Mouse (Mus musculus) myocyte (in vitro differentiated cells): ENCODE measurements around the gene Hoxc9.

ENCODE experiments used
- CEBPB ChIP-seq: IDR thresholded peaks from 2 replicates; pipeline ENCODE4 v1.6.1; 2011; ENCODE audit warnings: mild to moderate bottlenecking, moderate library complexity; ENCODE audit not compliant: poor library complexity, insufficient read depth, severe bottlenecking
- E2F4 ChIP-seq: IDR thresholded peaks from one replicate; pipeline ENCODE4 v1.6.1; 2011; ENCODE audit warnings: mild to moderate bottlenecking, control low read depth, moderate library complexity; ENCODE audit not compliant: insufficient read depth
- MAX ChIP-seq: IDR thresholded peaks from one replicate; pipeline ENCODE4 v1.6.1; 2011; ENCODE audit warnings: low read depth, mild to moderate bottlenecking, control low read depth
- MYOD1 ChIP-seq, 3 experiments: IDR thresholded peaks; one replicate each; pipeline ENCODE4 v1.6.1; 2011; ENCODE audit warnings: control low read depth in 2 of 3, low read depth in 2 of 3, mild to moderate bottlenecking in 2 of 3, moderate library complexity in 1 of 3; ENCODE audit not compliant: insufficient read length in 2 of 3, control insufficient read depth in 1 of 3
- MYOG ChIP-seq, 3 experiments: IDR thresholded peaks; one replicate each; pipeline ENCODE4 v1.6.1; 2011; ENCODE audit warnings: control low read depth in 2 of 3, low read depth in 2 of 3, mild to moderate bottlenecking in 2 of 3; ENCODE audit not compliant: insufficient read length in 2 of 3, control insufficient read depth in 1 of 3, insufficient read depth in 1 of 3
- POLR2A ChIP-seq: IDR thresholded peaks from one replicate; pipeline ENCODE4 v1.6.1; 2011; ENCODE audit warnings: low read depth, mild to moderate bottlenecking, control low read depth, moderate library complexity; ENCODE audit not compliant: insufficient read length
- POLR2AphosphoS2 ChIP-seq: IDR thresholded peaks from one replicate; pipeline ENCODE4 v1.6.1; 2011; ENCODE audit warnings: low read depth, control low read depth; ENCODE audit not compliant: insufficient read length
- TCF12 ChIP-seq: IDR thresholded peaks from one replicate; pipeline ENCODE4 v1.6.1; 2011; ENCODE audit warnings: mild to moderate bottlenecking, control low read depth; ENCODE audit not compliant: poor library complexity, insufficient read depth, severe bottlenecking
- USF1 ChIP-seq: IDR thresholded peaks from one replicate; pipeline ENCODE4 v1.6.1; 2011; ENCODE audit warnings: low read depth, mild to moderate bottlenecking, control low read depth, moderate library complexity

GRCm38 (mm10) chr15:103013238-103013984 lies 37.2 kb downstream of the Hoxc9 start:
- no peak for TF ChIP-seq POLR2A
- TF ChIP-seq TCF12: no peak
- TF ChIP-seq MYOD1 (IDR thresholded peaks at IDR 0.05; ENCODE audit: control insufficient read depth in 1 of 3, insufficient read length in 2 of 3, low read depth in 2 of 3): no peak
- TF ChIP-seq E2F4: no peak
- peak; percentile 33 for TF ChIP-seq POLR2AphosphoS2
- no peak for TF ChIP-seq CEBPB
- TF ChIP-seq USF1: peak; percentile 60
- no peak for TF ChIP-seq MAX
- no peak for TF ChIP-seq MYOG (IDR thresholded peaks at IDR 0.05; ENCODE audit: control insufficient read depth in 1 of 3, insufficient read depth in 1 of 3, insufficient read length in 2 of 3, low read depth in 2 of 3)
